Mouse (Mus musculus): ENCODE results near the gene Adk. TPM values are rescaled to one million over a fixed set of nuclear protein-coding genes. Genes with fewer than 3 reads are reported as not detected.

The Adk gene
- total RNA-seq, 1 experiment from 2014 or later: 90.6 TPM

GRCm38 (mm10) chr14:21062766-21063513 is 10.6 kb downstream of the Adk start:
- peak; percentile 69 for ATAC-seq (replicated peaks; ENCODE audit: low read depth, poor library complexity, severe bottlenecking)

- ATAC-seq (replicated peaks; ENCODE audit: low read depth, poor library complexity, severe bottlenecking): no peak
Measured at GRCm38 (mm10) chr14:21064321-21064720, 11.9 kb downstream of the Adk start.

GRCm38 (mm10) chr14:21065490-21066162 is 13.3 kb downstream of the Adk start:
- 0 out of 2 replicates have a peak, but pooled peaks have one; percentile 22 for ATAC-seq (replicated peaks; ENCODE audit: low read depth, poor library complexity, severe bottlenecking)

GRCm38 (mm10) chr14:21069594-21069993 is 17.2 kb downstream of the Adk start:
- no peak for ATAC-seq (replicated peaks; ENCODE audit: low read depth, poor library complexity, severe bottlenecking)

GRCm38 (mm10) chr14:21073981-21074380 is 21.6 kb downstream of the Adk start:
- peak; percentile 7; the same call in 1 of the 2 replicates for ATAC-seq (replicated peaks; ENCODE audit: low read depth, poor library complexity, severe bottlenecking)

GRCm38 (mm10) chr14:21074398-21075320 is 22.3 kb downstream of the Adk start:
- peak; percentile 29 for ATAC-seq (replicated peaks; ENCODE audit: low read depth, poor library complexity, severe bottlenecking)

- peak; percentile 76 for ATAC-seq (replicated peaks; ENCODE audit: low read depth, poor library complexity, severe bottlenecking)
Measured at GRCm38 (mm10) chr14:21075751-21076500, 23.6 kb downstream of the Adk start.

- peak; percentile 2; the same call in 1 of the 2 replicates for ATAC-seq (replicated peaks; ENCODE audit: low read depth, poor library complexity, severe bottlenecking)
Measured at GRCm38 (mm10) chr14:21076501-21077194, 24.3 kb downstream of the Adk start.

GRCm38 (mm10) chr14:21077939-21078338 is 25.6 kb downstream of the Adk start:
- no peak for ATAC-seq (replicated peaks; ENCODE audit: low read depth, poor library complexity, severe bottlenecking)

GRCm38 (mm10) chr14:21078511-21078910 is 26.1 kb downstream of the Adk start:
- no peak for ATAC-seq (replicated peaks; ENCODE audit: low read depth, poor library complexity, severe bottlenecking)

- no peak for ATAC-seq (replicated peaks; ENCODE audit: low read depth, poor library complexity, severe bottlenecking)
Measured at GRCm38 (mm10) chr14:21082823-21083222, 30.4 kb downstream of the Adk start.

- no peak for ATAC-seq (replicated peaks; ENCODE audit: low read depth, poor library complexity, severe bottlenecking)
Measured at GRCm38 (mm10) chr14:21085666-21086065, 33.3 kb downstream of the Adk start.

GRCm38 (mm10) chr14:21086106-21086505 is 33.7 kb downstream of the Adk start:
- ATAC-seq (replicated peaks; ENCODE audit: low read depth, poor library complexity, severe bottlenecking): no peak

GRCm38 (mm10) chr14:21086827-21087351 is 34.5 kb downstream of the Adk start:
- no peak for ATAC-seq (replicated peaks; ENCODE audit: low read depth, poor library complexity, severe bottlenecking)

GRCm38 (mm10) chr14:21087390-21088060 is 35.2 kb downstream of the Adk start:
- ATAC-seq (replicated peaks; ENCODE audit: low read depth, poor library complexity, severe bottlenecking): no peak

GRCm38 (mm10) chr14:21088731-21089130 is 36.4 kb downstream of the Adk start:
- ATAC-seq (replicated peaks; ENCODE audit: low read depth, poor library complexity, severe bottlenecking): no peak

GRCm38 (mm10) chr14:21090400-21090799 is 38.0 kb downstream of the Adk start:
- ATAC-seq (replicated peaks; ENCODE audit: low read depth, poor library complexity, severe bottlenecking): peak; percentile 95

- no peak for ATAC-seq (replicated peaks; ENCODE audit: low read depth, poor library complexity, severe bottlenecking)
Measured at GRCm38 (mm10) chr14:21090930-21091486, 38.6 kb downstream of the Adk start.

Measured in common myeloid progenitor, adult 5-6 weeks (primary cell).